Mouse (Mus musculus): ENCODE measurements around the gene Snap47. TPM values are rescaled to one million over a fixed set of nuclear protein-coding genes. Genes with fewer than 3 reads are reported as not detected.

The Snap47 gene
- 17.1 and 18.0 TPM in 2 replicates for polyA plus RNA-seq (2012; ENCODE audit: insufficient read depth, insufficient read length, missing spikeins)

DNA sequence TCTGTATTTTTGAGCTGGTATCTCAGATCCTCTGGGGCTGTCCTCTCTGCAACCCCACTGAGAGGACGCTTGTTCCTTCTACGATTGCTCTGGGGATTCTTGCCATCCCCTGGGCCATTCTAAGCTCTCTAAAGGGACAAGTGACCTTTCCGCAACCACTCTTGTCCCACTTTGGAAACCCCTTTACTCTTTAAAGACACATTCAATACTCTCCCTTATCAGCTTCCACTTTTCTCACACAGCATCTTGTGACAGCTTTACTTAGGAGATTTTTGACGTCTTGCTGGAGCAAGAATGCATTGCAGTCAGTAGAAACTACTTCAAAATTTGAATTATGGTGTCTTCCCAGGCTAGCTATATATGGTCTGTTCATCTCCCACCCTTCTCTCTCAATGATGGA lies at the start of gene Snap47:
Gene Snap47 (minus strand): TSS at position 101 of the 400 bp plus-strand sequence.
- Histone ChIP-seq H3K4me3 (ENCODE audit: insufficient read depth, low read length) (peak within 1 kb of the TSS; percentile 82), H3K27ac (ENCODE audit: insufficient read depth, low read depth, low read length) (0 out of 2 replicates have a peak within 1 kb of the TSS, but pooled peaks have one; percentile 10), H3K4me1 (ENCODE audit: control insufficient read depth, insufficient read depth, low read length) (peaks cover 16% of the 10 kb centered on the region)
- no peak for TF ChIP-seq CTCF (IDR thresholded peaks at IDR 0.05; ENCODE audit: low read depth, low read length)
- no peak for TF ChIP-seq POLR2A (IDR thresholded peaks at IDR 0.05; ENCODE audit: borderline replicate concordance, low read depth, low read length)

GRCm38 (mm10) chr11:59497747-59498146 lies 46.8 kb upstream of the Snap47 start:
- Histone ChIP-seq H3K4me1 (ENCODE audit: control insufficient read depth, insufficient read depth, low read length) (peaks cover 33% of the 10 kb centered on the region), H3K4me3 (ENCODE audit: insufficient read depth, low read length) (no peak overlapping the region), H3K27ac (ENCODE audit: insufficient read depth, low read depth, low read length) (peak overlapping the region; percentile 90)
- no peak for TF ChIP-seq CTCF (IDR thresholded peaks at IDR 0.05; ENCODE audit: low read depth, low read length)
- no peak for TF ChIP-seq POLR2A (IDR thresholded peaks at IDR 0.05; ENCODE audit: borderline replicate concordance, low read depth, low read length)

GRCm38 (mm10) chr11:59496672-59497310 lies 45.8 kb upstream of the Snap47 start:
- Histone ChIP-seq H3K27ac (ENCODE audit: insufficient read depth, low read depth, low read length) (peak overlapping the region; percentile 90), H3K4me1 (ENCODE audit: control insufficient read depth, insufficient read depth, low read length) (peaks cover 33% of the 10 kb centered on the region), H3K4me3 (ENCODE audit: insufficient read depth, low read length) (no peak overlapping the region)
- TF ChIP-seq CTCF (IDR thresholded peaks at IDR 0.05; ENCODE audit: low read depth, low read length) (no peak), POLR2A (IDR thresholded peaks at IDR 0.05; ENCODE audit: borderline replicate concordance, low read depth, low read length) (no peak)

GRCm38 (mm10) chr11:59486222-59486621 lies 35.2 kb upstream of the Snap47 start:
- H3K27ac ChIP-seq (ENCODE audit: insufficient read depth, low read depth, low read length) = no peak overlapping the region
- no peaks in the 10 kb centered on the region for H3K4me1 ChIP-seq (ENCODE audit: control insufficient read depth, insufficient read depth, low read length)
- TF ChIP-seq POLR2A (IDR thresholded peaks at IDR 0.05; ENCODE audit: borderline replicate concordance, low read depth, low read length) = no peak
- H3K4me3 ChIP-seq (ENCODE audit: insufficient read depth, low read length) = no peak overlapping the region

- Histone ChIP-seq H3K4me3 (ENCODE audit: insufficient read depth, low read length) (no peak overlapping the region), H3K27ac (ENCODE audit: insufficient read depth, low read depth, low read length) (no peak overlapping the region), H3K4me1 (ENCODE audit: control insufficient read depth, insufficient read depth, low read length) (no peaks in the 10 kb centered on the region)
- TF ChIP-seq CTCF (IDR thresholded peaks at IDR 0.05; ENCODE audit: low read depth, low read length) (no peak), POLR2A (IDR thresholded peaks at IDR 0.05; ENCODE audit: borderline replicate concordance, low read depth, low read length) (no peak)
Measured at GRCm38 (mm10) chr11:59485641-59486040, 34.7 kb upstream of the Snap47 start.

DNA sequence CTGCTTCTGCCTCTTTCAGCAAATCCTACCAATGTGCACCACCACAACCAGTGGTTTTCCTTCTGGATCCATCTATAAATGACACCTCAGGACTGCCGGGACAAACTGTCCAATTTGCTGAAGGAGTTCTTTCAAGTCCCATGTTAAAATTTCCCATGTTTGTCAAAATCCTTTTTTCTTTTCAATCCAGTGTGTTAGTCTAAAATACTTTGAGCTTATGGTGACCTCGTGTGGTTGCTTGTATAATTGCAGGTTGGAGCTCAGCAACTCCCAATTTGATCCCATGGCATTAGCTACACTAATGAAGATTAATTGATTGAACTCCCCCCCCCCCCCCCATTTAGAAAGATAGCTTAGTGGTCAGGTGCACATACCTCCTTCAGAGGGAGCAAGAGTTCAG lies 32.2 kb upstream of the Snap47 start:
- H3K27ac ChIP-seq (ENCODE audit: insufficient read depth, low read depth, low read length) = no peak overlapping the region
- no peak overlapping the region for H3K4me3 ChIP-seq (ENCODE audit: insufficient read depth, low read length)
- TF ChIP-seq POLR2A (IDR thresholded peaks at IDR 0.05; ENCODE audit: borderline replicate concordance, low read depth, low read length) (no peak), CTCF (IDR thresholded peaks at IDR 0.05; ENCODE audit: low read depth, low read length) (no peak)
- H3K4me1 ChIP-seq (ENCODE audit: control insufficient read depth, insufficient read depth, low read length) = no peaks in the 10 kb centered on the region

- Histone ChIP-seq H3K4me1 (ENCODE audit: control insufficient read depth, insufficient read depth, low read length) (peaks cover 4% of the 10 kb centered on the region), H3K27ac (ENCODE audit: insufficient read depth, low read depth, low read length) (no peak overlapping the region), H3K4me3 (ENCODE audit: insufficient read depth, low read length) (no peak overlapping the region)
- TF ChIP-seq CTCF (IDR thresholded peaks at IDR 0.05; ENCODE audit: low read depth, low read length) (no peak), POLR2A (IDR thresholded peaks at IDR 0.05; ENCODE audit: borderline replicate concordance, low read depth, low read length) (no peak)
Measured at GRCm38 (mm10) chr11:59477240-59477639, 26.3 kb upstream of the Snap47 start.

- peaks cover 7% of the 10 kb centered on the region for H3K4me1 ChIP-seq (ENCODE audit: control insufficient read depth, insufficient read depth, low read length)
Measured at GRCm38 (mm10) chr11:59472326-59472677, 21.3 kb upstream of the Snap47 start, which contains the start of gene Zfp867. TSS of gene Zfp867 (minus strand) at chr11:59472474.

GRCm38 (mm10) chr11:59471413-59472325 lies 20.7 kb upstream of the Snap47 start:
- Histone ChIP-seq H3K4me1 (ENCODE audit: control insufficient read depth, insufficient read depth, low read length) (peaks cover 6% of the 10 kb centered on the region), H3K4me3 (ENCODE audit: insufficient read depth, low read length) (peak overlapping the region; percentile 74), H3K27ac (ENCODE audit: insufficient read depth, low read depth, low read length) (0 out of 2 replicates have a peak overlapping the region, but pooled peaks have one; percentile 1)
- TF ChIP-seq CTCF (IDR thresholded peaks at IDR 0.05; ENCODE audit: low read depth, low read length) = no peak
- no peak for TF ChIP-seq POLR2A (IDR thresholded peaks at IDR 0.05; ENCODE audit: borderline replicate concordance, low read depth, low read length)

More at GRCm38 (mm10) chr11:59472326-59472677, 21.3 kb upstream of the Snap47 start, which contains the start of gene Zfp867:
- Histone ChIP-seq H3K4me3 (ENCODE audit: insufficient read depth, low read length) (peak within 1 kb of the TSS; percentile 74), H3K27ac (ENCODE audit: insufficient read depth, low read depth, low read length) (0 out of 2 replicates have a peak within 1 kb of the TSS, but pooled peaks have one; percentile 1)
- no peak for TF ChIP-seq POLR2A (IDR thresholded peaks at IDR 0.05; ENCODE audit: borderline replicate concordance, low read depth, low read length)

GRCm38 (mm10) chr11:59460459-59460858 lies 9.5 kb upstream of the Snap47 start:
- no peak for TF ChIP-seq CTCF (IDR thresholded peaks at IDR 0.05; ENCODE audit: low read depth, low read length)
- TF ChIP-seq POLR2A (IDR thresholded peaks at IDR 0.05; ENCODE audit: borderline replicate concordance, low read depth, low read length) = no peak

More at GRCm38 (mm10) chr11:59460459-59460858, 9.5 kb upstream of the Snap47 start:
- no peak overlapping the region for H3K4me3 ChIP-seq (ENCODE audit: insufficient read depth, low read length)
- H3K4me1 ChIP-seq (ENCODE audit: control insufficient read depth, insufficient read depth, low read length) = peaks cover 24% of the 10 kb centered on the region
- H3K27ac ChIP-seq (ENCODE audit: insufficient read depth, low read depth, low read length) = no peak overlapping the region

Measured in bone marrow macrophage, adult 2 months (primary cell).